Mouse (Mus musculus) heart, embryonic 13.5 days (tissue): ENCODE data around the gene Eef1akmt2. TPM values are rescaled to one million over a fixed set of nuclear protein-coding genes. Genes with fewer than 3 reads are reported as not detected.
A peak's percentile ranks its signal among the peaks of the same experiment; 100 is the strongest.

Experiments used
- ATAC-seq: fragments of 200-750 bp; cut with Nextera tagmentation; 2 replicates; pipeline ENCODE4 v1.8.0; 2017; ENCODE audit warnings: moderate TSS enrichment; ENCODE audit not compliant: insufficient number of reproducible peaks, low FRiP score, low TSS enrichment; ENCODE audit errors: extremely low read depth
- H3K27ac ChIP-seq: fragments of 300-500 bp; sonication (generic); replicated peaks from 2 replicates; pipeline ENCODE4 v1.5.1; 2015; ENCODE audit warnings: moderate library complexity, mild to moderate bottlenecking, inconsistent platforms
- H3K27me3 ChIP-seq: fragments of 300-500 bp; sonication (generic); replicated peaks from 2 replicates; pipeline ENCODE4 v1.6.1; 2015; ENCODE audit warnings: mild to moderate bottlenecking, inconsistent platforms
- H3K36me3 ChIP-seq: fragments of 300-500 bp; sonication (generic); 2 replicates; pipeline ENCODE4 v1.6.1; 2015; ENCODE audit warnings: mild to moderate bottlenecking, inconsistent platforms
- H3K4me1 ChIP-seq: fragments of 300-500 bp; sonication (generic); 2 replicates; pipeline ENCODE4 v1.6.1; 2015; ENCODE audit warnings: inconsistent platforms
- H3K4me2 ChIP-seq: fragments of 300-500 bp; sonication (generic); 2 replicates; pipeline ENCODE4 v1.6.1; 2015; ENCODE audit warnings: inconsistent platforms, mild to moderate bottlenecking, moderate library complexity
- H3K4me3 ChIP-seq: fragments of 300-500 bp; sonication (generic); 2 replicates; pipeline ENCODE4 v1.5.1; 2015; ENCODE audit warnings: moderate library complexity, mild to moderate bottlenecking, inconsistent platforms
- H3K9ac ChIP-seq: fragments of 300-500 bp; sonication (generic); 2 replicates; pipeline ENCODE4 v1.6.1; 2015; ENCODE audit warnings: inconsistent platforms, mild to moderate bottlenecking, moderate library complexity
- H3K9me3 ChIP-seq: fragments of 300-500 bp; sonication (generic); 2 replicates; pipeline ENCODE4 v1.6.1; 2016; ENCODE audit warnings: inconsistent platforms
- WGBS: fragments of 180-500 bp; shearing (Covaris S2); methylation state at CpG from one replicate; pipeline ENCODE4 v1.1.7; 2015; ENCODE audit warnings: mixed read lengths; 5-methylcytosine and 5-hydroxymethylcytosine counted together
- polyA plus RNA-seq: library from polyadenylated mRNA; unstranded; fragments of >200 nt; fragmentation: Nextera tagmentation; extraction: Ambion mirVana; gene quantifications from 2 replicates; pipeline ENCODE4 v1.2.1, GENCODE M21; 2015

Gene Eef1akmt2
- polyA plus RNA-seq, 1 experiment from 2014 or later, result 38.5 TPM

GRCm38 (mm10) chr7:132859042-132859958, 6.8 kb upstream of the Eef1akmt2 start, which contains the start of gene Abraxas2:
Gene Abraxas2, plus strand, starts transcription at chr7:132859225.
- H3K4me3 ChIP-seq, result peak within 1 kb of the TSS; percentile 88
- H3K27me3 ChIP-seq, result no peaks in the 10 kb centered on the region
- H3K27ac ChIP-seq, result peak within 1 kb of the TSS; percentile 88
- no peaks in the 10 kb centered on the region for H3K9me3 ChIP-seq
- H3K4me1 ChIP-seq, result peaks cover 17% of the 10 kb centered on the region
- peak within 1 kb of the TSS; percentile 97 for H3K9ac ChIP-seq
- peak within 1 kb of the TSS; percentile 88 for H3K4me2 ChIP-seq
- no peaks in the 10 kb centered on the region for H3K36me3 ChIP-seq
- peak; percentile 84 for ATAC-seq
- under 1% methylated on average over 53 of the region's 53 CpGs for WGBS

- Histone ChIP-seq H3K9ac (no peak overlapping the region), H3K4me2 (no peak overlapping the region), H3K4me1 (peaks cover 17% of the 10 kb centered on the region), H3K9me3 (no peaks in the 10 kb centered on the region), H3K4me3 (no peak overlapping the region), H3K27me3 (no peaks in the 10 kb centered on the region), H3K36me3 (no peaks in the 10 kb centered on the region), H3K27ac (no peak overlapping the region)
- 55% methylated on average over 5 of the region's 5 CpGs for WGBS
- no peak for ATAC-seq
Observed at GRCm38 (mm10) chr7:132858043-132858608, 5.7 kb upstream of the Eef1akmt2 start.

GRCm38 (mm10) chr7:132856083-132856482, 3.6 kb upstream of the Eef1akmt2 start:
- ATAC-seq, result no peak
- no peaks in the 10 kb centered on the region for H3K9me3 ChIP-seq
- H3K4me1 ChIP-seq, result peaks cover 30% of the 10 kb centered on the region
- H3K4me3 ChIP-seq, result no peak overlapping the region
- H3K27me3 ChIP-seq, result no peaks in the 10 kb centered on the region
- H3K9ac ChIP-seq, result no peak overlapping the region
- H3K27ac ChIP-seq, result no peak overlapping the region
- no peaks in the 10 kb centered on the region for H3K36me3 ChIP-seq
- 74% methylated on average over 1 of the region's 1 CpGs for WGBS
- no peak overlapping the region for H3K4me2 ChIP-seq

GRCm38 (mm10) chr7:132853946-132854345, 1.5 kb upstream of the Eef1akmt2 start:
- H3K9ac ChIP-seq, result no peak overlapping the region
- WGBS, result 58% methylated on average over 4 of the region's 4 CpGs

GRCm38 (mm10) chr7:132853361-132853760, 888 bp upstream of the Eef1akmt2 start:
- Histone ChIP-seq H3K36me3 (peaks cover 23% of the 10 kb centered on the region), H3K4me3 (no peak overlapping the region), H3K27ac (no peak overlapping the region), H3K9me3 (no peaks in the 10 kb centered on the region), H3K4me2 (no peak overlapping the region), H3K4me1 (peaks cover 15% of the 10 kb centered on the region), H3K9ac (no peak overlapping the region), H3K27me3 (no peaks in the 10 kb centered on the region)
- 83% methylated on average over 6 of the region's 6 CpGs for WGBS
- ATAC-seq, result no peak

More at GRCm38 (mm10) chr7:132853946-132854345, 1.5 kb upstream of the Eef1akmt2 start:
- Histone ChIP-seq H3K4me2 (no peak overlapping the region), H3K9me3 (no peaks in the 10 kb centered on the region), H3K4me3 (no peak overlapping the region), H3K4me1 (peaks cover 20% of the 10 kb centered on the region), H3K27ac (no peak overlapping the region), H3K27me3 (no peaks in the 10 kb centered on the region), H3K36me3 (peaks cover 17% of the 10 kb centered on the region)
- ATAC-seq, result no peak

- no peak overlapping the region for H3K4me2 ChIP-seq
- H3K27ac ChIP-seq, result no peak overlapping the region
- peaks cover 4% of the 10 kb centered on the region for H3K4me1 ChIP-seq
- no peak for ATAC-seq
- no peaks in the 10 kb centered on the region for H3K9me3 ChIP-seq
- no peaks in the 10 kb centered on the region for H3K27me3 ChIP-seq
- no peak overlapping the region for H3K9ac ChIP-seq
- 88% methylated on average over 3 of the region's 3 CpGs for WGBS
- H3K36me3 ChIP-seq, result peaks cover 61% of the 10 kb centered on the region
- H3K4me3 ChIP-seq, result no peak overlapping the region
Observed at GRCm38 (mm10) chr7:132843152-132843551, 9.3 kb downstream of the Eef1akmt2 start.

- peaks cover 4% of the 10 kb centered on the region for H3K4me1 ChIP-seq
- H3K9ac ChIP-seq, result no peak overlapping the region
- no peaks in the 10 kb centered on the region for H3K9me3 ChIP-seq
- no peaks in the 10 kb centered on the region for H3K27me3 ChIP-seq
- H3K27ac ChIP-seq, result no peak overlapping the region
- no peak overlapping the region for H3K4me3 ChIP-seq
- H3K4me2 ChIP-seq, result no peak overlapping the region
- ATAC-seq, result no peak
- WGBS, result 81% methylated on average over 1 of the region's 1 CpGs
- peaks cover 54% of the 10 kb centered on the region for H3K36me3 ChIP-seq
Observed at GRCm38 (mm10) chr7:132842455-132842854, 10.0 kb downstream of the Eef1akmt2 start.

- H3K27ac ChIP-seq, result no peak overlapping the region
- no peaks in the 10 kb centered on the region for H3K9me3 ChIP-seq
- H3K9ac ChIP-seq, result 0 out of 2 replicates have a peak overlapping the region, but pooled peaks have one; percentile 28
- 20% methylated on average over 5 of the region's 5 CpGs for WGBS
- H3K27me3 ChIP-seq, result no peaks in the 10 kb centered on the region
- no peak overlapping the region for H3K4me2 ChIP-seq
- no peak overlapping the region for H3K4me3 ChIP-seq
- no peak for ATAC-seq
- peaks cover 50% of the 10 kb centered on the region for H3K36me3 ChIP-seq
- peaks cover 4% of the 10 kb centered on the region for H3K4me1 ChIP-seq
Observed at GRCm38 (mm10) chr7:132841287-132841686, 11.2 kb downstream of the Eef1akmt2 start.

- Histone ChIP-seq H3K4me3 (no peak overlapping the region), H3K9me3 (no peaks in the 10 kb centered on the region), H3K27ac (no peak overlapping the region), H3K4me2 (no peak overlapping the region), H3K4me1 (no peaks in the 10 kb centered on the region), H3K36me3 (peaks cover 62% of the 10 kb centered on the region), H3K27me3 (no peaks in the 10 kb centered on the region), H3K9ac (no peak overlapping the region)
- WGBS, result 90% methylated on average over 4 of the region's 4 CpGs
- no peak for ATAC-seq
Observed at GRCm38 (mm10) chr7:132830955-132831354, 21.5 kb downstream of the Eef1akmt2 start.

- 12% methylated on average over 1 of the region's 1 CpGs for WGBS
- H3K9ac ChIP-seq, result no peak overlapping the region
Observed at GRCm38 (mm10) chr7:132824346-132825022, 28.0 kb downstream of the Eef1akmt2 start.

GRCm38 (mm10) chr7:132823832-132824231, 28.6 kb downstream of the Eef1akmt2 start:
- H3K4me1 ChIP-seq, result no peaks in the 10 kb centered on the region

More at GRCm38 (mm10) chr7:132824346-132825022, 28.0 kb downstream of the Eef1akmt2 start:
- Histone ChIP-seq H3K27ac (no peak overlapping the region), H3K4me2 (no peak overlapping the region), H3K4me3 (no peak overlapping the region), H3K36me3 (peaks cover 52% of the 10 kb centered on the region), H3K4me1 (no peaks in the 10 kb centered on the region), H3K9me3 (no peaks in the 10 kb centered on the region), H3K27me3 (no peaks in the 10 kb centered on the region)
- no peak for ATAC-seq

More at GRCm38 (mm10) chr7:132823832-132824231, 28.6 kb downstream of the Eef1akmt2 start:
- no peak for ATAC-seq
- H3K9ac ChIP-seq, result no peak overlapping the region
- no peak overlapping the region for H3K4me3 ChIP-seq
- H3K4me2 ChIP-seq, result no peak overlapping the region
- no peaks in the 10 kb centered on the region for H3K9me3 ChIP-seq
- H3K27ac ChIP-seq, result no peak overlapping the region
- no peaks in the 10 kb centered on the region for H3K27me3 ChIP-seq
- peaks cover 52% of the 10 kb centered on the region for H3K36me3 ChIP-seq
